Mouse (Mus musculus) embryonic facial prominence, embryonic 13.5 days (tissue): ENCODE results near the gene Lrrc75b. TPM values are rescaled to one million over a fixed set of nuclear protein-coding genes. Genes with fewer than 3 reads are reported as not detected.
"Not testable (repeated sequence)": the region's sequence is repeated elsewhere in the genome, so short reads cannot be mapped to it uniquely, and the experiment has no call there.

Experiments
- ATAC-seq: fragments of 200-750 bp; cut with Nextera tagmentation; 2 replicates; pipeline ENCODE4 v1.8.0; 2017; ENCODE audit warnings: low read depth; ENCODE audit not compliant: insufficient number of reproducible peaks, insufficient read depth, low FRiP score, low TSS enrichment
- H3K27ac ChIP-seq: fragments of 300-500 bp; sonication (generic); 2 replicates; pipeline ENCODE4 v1.5.1; 2015; ENCODE audit warnings: moderate library complexity, mild to moderate bottlenecking, inconsistent platforms
- H3K27me3 ChIP-seq: fragments of 300-500 bp; sonication (generic); 2 replicates; pipeline ENCODE4 v1.6.1; 2015; ENCODE audit warnings: mild to moderate bottlenecking, inconsistent platforms
- H3K36me3 ChIP-seq: fragments of 300-500 bp; sonication (generic); 2 replicates; pipeline ENCODE4 v1.6.1; 2015; ENCODE audit warnings: mild to moderate bottlenecking, inconsistent platforms
- H3K4me1 ChIP-seq: fragments of 300-500 bp; sonication (generic); 2 replicates; pipeline ENCODE4 v1.6.1; 2015; ENCODE audit warnings: inconsistent platforms
- H3K4me2 ChIP-seq: fragments of 300-500 bp; sonication (generic); 2 replicates; pipeline ENCODE4 v1.6.1; 2015; ENCODE audit warnings: moderate library complexity, mild to moderate bottlenecking, inconsistent platforms
- H3K4me3 ChIP-seq: fragments of 300-500 bp; sonication (generic); 2 replicates; pipeline ENCODE4 v1.5.1; 2015; ENCODE audit warnings: mild to moderate bottlenecking, inconsistent platforms
- H3K9ac ChIP-seq: fragments of 300-500 bp; sonication (generic); 2 replicates; pipeline ENCODE4 v1.6.1; 2015; ENCODE audit warnings: mild to moderate bottlenecking, inconsistent platforms
- H3K9me3 ChIP-seq: fragments of 300-500 bp; sonication (generic); 2 replicates; pipeline ENCODE4 v1.6.1; 2016; ENCODE audit warnings: inconsistent platforms
- WGBS: fragments of 180-500 bp; shearing (Covaris S2); methylation state at CpG from one replicate; pipeline ENCODE4 v1.1.7; 2015; ENCODE audit warnings: mixed read lengths; 5-methylcytosine and 5-hydroxymethylcytosine counted together
- polyA plus RNA-seq: library from polyadenylated mRNA; unstranded; fragments of >200 nt; fragmentation: Nextera tagmentation; extraction: Ambion mirVana; gene quantifications from 2 replicates; pipeline ENCODE4 v1.2.1, GENCODE M21; 2015

The Lrrc75b gene
- polyA plus RNA-seq, 1 experiment from 2014 or later = 3.9 TPM

DNA sequence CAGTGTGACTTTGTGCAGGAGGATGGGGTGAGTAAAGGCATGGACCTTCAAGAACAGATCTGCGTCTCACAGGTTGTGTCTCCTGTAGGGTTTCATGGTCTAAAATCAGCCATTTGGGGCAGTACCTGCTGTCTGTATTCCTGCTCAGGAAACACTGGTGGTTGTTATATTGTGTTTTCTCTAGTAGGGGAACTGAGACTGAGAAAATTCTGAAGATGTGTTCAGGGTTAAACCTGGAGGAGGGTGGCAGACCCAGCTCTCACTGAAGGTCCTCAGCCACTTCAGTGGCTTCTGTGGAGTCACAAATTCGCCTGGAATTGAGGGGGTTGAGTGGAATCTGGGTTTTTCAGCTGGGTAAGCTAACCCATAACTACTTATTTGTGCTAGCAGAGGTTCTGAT, 29.8 kb downstream of the Lrrc75b start:
- Histone ChIP-seq H3K36me3 (peaks cover 64% of the 10 kb centered on the region), H3K4me3 (no peak overlapping the region), H3K9me3 (no peaks in the 10 kb centered on the region), H3K4me2 (no peak overlapping the region), H3K4me1 (no peaks in the 10 kb centered on the region), H3K9ac (no peak overlapping the region), H3K27me3 (no peaks in the 10 kb centered on the region), H3K27ac (no peak overlapping the region)
- ATAC-seq = no peak
- WGBS = 80% methylated on average over 2 of the region's 2 CpGs

GRCm38 (mm10) chr10:75525450-75525849, 34.7 kb downstream of the Lrrc75b start:
- 96% methylated on average over 9 of the region's 9 CpGs for WGBS
- H3K9ac ChIP-seq, H3K4me3 ChIP-seq, H3K27ac ChIP-seq, ATAC-seq, H3K4me2 ChIP-seq, H3K27me3 ChIP-seq, H3K9me3 ChIP-seq, H3K4me1 ChIP-seq: not testable (repeated sequence)
- peaks cover 63% of the 10 kb centered on the region for H3K36me3 ChIP-seq

DNA sequence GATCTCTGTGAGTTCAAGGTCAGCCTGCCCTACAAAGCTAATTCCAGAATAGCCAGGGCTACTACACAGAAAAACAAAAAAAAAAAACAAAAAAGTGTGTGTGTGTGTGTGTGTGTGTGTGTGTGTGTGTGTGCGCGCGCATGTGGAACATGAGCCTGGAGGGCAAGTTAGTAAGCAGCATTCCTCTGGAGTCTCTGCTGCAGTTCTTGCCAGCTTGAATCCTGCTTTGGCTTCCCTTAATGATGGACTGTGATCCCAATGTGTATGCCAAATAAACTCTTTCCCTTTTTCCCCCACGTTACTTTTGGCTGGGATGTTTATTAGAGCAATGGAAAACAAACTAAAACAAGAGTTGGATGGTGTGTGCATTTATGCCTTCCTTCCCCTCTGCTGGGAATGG, 38.5 kb downstream of the Lrrc75b start:
- no peak overlapping the region for H3K4me2 ChIP-seq
- H3K9me3 ChIP-seq = no peaks in the 10 kb centered on the region
- no peak overlapping the region for H3K4me3 ChIP-seq
- no peaks in the 10 kb centered on the region for H3K27me3 ChIP-seq
- no peak overlapping the region for H3K27ac ChIP-seq
- peaks cover 65% of the 10 kb centered on the region for H3K36me3 ChIP-seq
- no peak overlapping the region for H3K9ac ChIP-seq
- 89% methylated on average over 4 of the region's 4 CpGs for WGBS
- peaks cover 18% of the 10 kb centered on the region for H3K4me1 ChIP-seq
- no peak for ATAC-seq

DNA sequence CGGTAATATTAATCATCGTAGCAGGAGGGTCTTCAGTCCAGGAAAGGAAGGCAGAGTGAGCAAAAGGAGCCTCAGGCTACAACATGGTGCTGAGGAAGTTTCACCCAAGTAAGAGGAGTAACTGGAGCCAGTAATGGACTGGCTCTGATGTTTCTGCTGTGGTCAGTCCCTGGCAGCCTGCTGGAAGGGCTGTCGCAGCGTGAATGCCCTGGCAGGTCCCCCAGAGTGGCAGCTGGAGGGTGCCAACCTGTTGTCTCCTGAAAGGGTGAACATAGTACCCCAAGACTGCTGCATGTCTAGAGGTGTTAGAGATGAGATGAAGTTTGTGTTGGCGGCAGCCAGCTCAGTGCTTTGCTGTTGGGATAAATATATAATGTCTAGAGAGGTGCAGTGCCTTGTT, 39.5 kb downstream of the Lrrc75b start:
- Histone ChIP-seq H3K4me1 (peaks cover 28% of the 10 kb centered on the region), H3K27ac (no peak overlapping the region), H3K36me3 (peaks cover 56% of the 10 kb centered on the region), H3K27me3 (no peaks in the 10 kb centered on the region), H3K4me3 (no peak overlapping the region), H3K9ac (no peak overlapping the region), H3K4me2 (no peak overlapping the region), H3K9me3 (no peaks in the 10 kb centered on the region)
- ATAC-seq = no peak
- WGBS = 94% methylated on average over 5 of the region's 5 CpGs

GRCm38 (mm10) chr10:75517758-75518143, 42.4 kb downstream of the Lrrc75b start, which contains the start of gene Gucd1:
Gene Gucd1 (minus strand): TSS chr10:75517972.
- Histone ChIP-seq H3K36me3 (peaks cover 33% of the 10 kb centered on the region), H3K27me3 (no peaks in the 10 kb centered on the region), H3K9me3 (no peaks in the 10 kb centered on the region), H3K27ac (peak within 1 kb of the TSS; percentile 99), H3K9ac (peak within 1 kb of the TSS; percentile 97), H3K4me3 (peak within 1 kb of the TSS; percentile 87), H3K4me2 (peak within 1 kb of the TSS; percentile 79), H3K4me1 (peaks cover 30% of the 10 kb centered on the region)
- ATAC-seq = peak; percentile 91
- 0% methylated on average over 20 of the region's 20 CpGs for WGBS

- H3K36me3 ChIP-seq = peaks cover 33% of the 10 kb centered on the region
- under 1% methylated on average over 33 of the region's 52 CpGs for WGBS
- ATAC-seq = peak; percentile 96
Observed at GRCm38 (mm10) chr10:75517073-75517757, 42.9 kb downstream of the Lrrc75b start, which contains the start of gene Snrpd3. Gene Snrpd3 (plus strand): TSS chr10:75517551.

DNA sequence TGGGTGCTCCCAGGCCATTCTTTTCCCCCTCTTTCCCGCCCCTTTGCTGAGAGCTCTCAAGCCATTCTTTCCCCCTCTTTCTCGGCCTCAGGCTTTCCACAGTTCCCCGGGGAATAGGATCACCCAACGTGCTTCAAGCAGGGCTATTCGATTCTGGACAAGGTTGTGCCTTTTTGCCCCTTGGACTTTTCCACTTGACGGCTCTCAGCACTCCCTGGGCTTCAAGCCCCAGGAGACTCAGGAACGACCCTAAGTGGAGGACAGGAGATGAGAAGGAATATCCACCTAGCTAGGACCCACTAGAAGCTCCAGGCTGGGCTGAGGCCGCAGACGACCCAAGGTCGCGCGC, 43.4 kb downstream of the Lrrc75b start:
- H3K9ac ChIP-seq = peak overlapping the region; percentile 97
- no peak for ATAC-seq
- WGBS = under 1% methylated on average over 12 of the region's 12 CpGs

More at GRCm38 (mm10) chr10:75517073-75517757, 42.9 kb downstream of the Lrrc75b start, which contains the start of gene Snrpd3:
- peaks cover 30% of the 10 kb centered on the region for H3K4me1 ChIP-seq
- H3K4me2 ChIP-seq = peak within 1 kb of the TSS; percentile 79
- no peaks in the 10 kb centered on the region for H3K9me3 ChIP-seq
- H3K4me3 ChIP-seq = peak within 1 kb of the TSS; percentile 87
- peak within 1 kb of the TSS; percentile 97 for H3K9ac ChIP-seq
- H3K27ac ChIP-seq = peak within 1 kb of the TSS; percentile 99
- no peaks in the 10 kb centered on the region for H3K27me3 ChIP-seq

DNA sequence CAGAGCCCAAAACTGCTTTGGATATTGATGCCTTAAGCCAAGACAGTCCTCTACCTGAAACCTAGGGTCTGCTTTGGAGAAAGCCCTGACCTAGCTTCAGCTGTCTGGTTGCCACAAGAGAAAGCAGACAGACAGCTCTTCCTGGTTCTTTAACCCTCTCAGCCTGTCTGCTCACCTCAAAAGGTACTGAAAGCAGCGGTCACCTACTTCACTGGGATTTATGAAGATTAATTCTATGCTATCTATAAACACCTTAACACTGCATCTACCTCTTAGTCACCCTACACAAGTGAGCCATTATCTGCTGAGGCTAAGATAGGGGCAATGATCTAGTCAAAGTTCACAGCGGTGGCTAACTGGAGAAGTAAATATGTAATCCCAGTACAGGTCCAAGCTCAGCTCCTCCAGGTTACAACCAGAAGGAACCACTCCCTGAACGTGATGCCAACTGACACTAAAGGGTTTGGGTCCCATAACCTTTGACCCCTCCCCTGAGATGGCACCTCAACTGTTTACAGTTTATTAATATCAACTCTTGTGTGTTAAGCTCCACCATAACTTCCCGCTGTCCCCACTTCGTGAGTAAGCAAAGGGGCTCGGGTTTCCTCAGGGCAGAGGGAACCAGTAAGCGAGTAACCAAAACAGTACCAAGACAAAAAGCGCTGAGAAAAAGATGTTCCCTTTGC, 43.9 kb downstream of the Lrrc75b start:
- H3K4me3 ChIP-seq = peak overlapping the region; percentile 87
- peaks cover 34% of the 10 kb centered on the region for H3K36me3 ChIP-seq
- ATAC-seq = no peak
- peak overlapping the region; percentile 79 for H3K4me2 ChIP-seq
- no peaks in the 10 kb centered on the region for H3K9me3 ChIP-seq
- H3K4me1 ChIP-seq = peaks cover 30% of the 10 kb centered on the region
- 24% methylated on average over 8 of the region's 8 CpGs for WGBS
- H3K27me3 ChIP-seq = no peaks in the 10 kb centered on the region
- peak overlapping the region; percentile 97 for H3K9ac ChIP-seq
- peak overlapping the region; percentile 99; the same call in 1 of the 2 replicates for H3K27ac ChIP-seq

More for the DNA sequence above, 43.4 kb downstream of the Lrrc75b start:
- H3K36me3 ChIP-seq = peaks cover 34% of the 10 kb centered on the region
- peak overlapping the region; percentile 99 for H3K27ac ChIP-seq
- no peaks in the 10 kb centered on the region for H3K27me3 ChIP-seq
- no peaks in the 10 kb centered on the region for H3K9me3 ChIP-seq
- peak overlapping the region; percentile 87 for H3K4me3 ChIP-seq
- H3K4me2 ChIP-seq = peak overlapping the region; percentile 79
- H3K4me1 ChIP-seq = peaks cover 30% of the 10 kb centered on the region

DNA sequence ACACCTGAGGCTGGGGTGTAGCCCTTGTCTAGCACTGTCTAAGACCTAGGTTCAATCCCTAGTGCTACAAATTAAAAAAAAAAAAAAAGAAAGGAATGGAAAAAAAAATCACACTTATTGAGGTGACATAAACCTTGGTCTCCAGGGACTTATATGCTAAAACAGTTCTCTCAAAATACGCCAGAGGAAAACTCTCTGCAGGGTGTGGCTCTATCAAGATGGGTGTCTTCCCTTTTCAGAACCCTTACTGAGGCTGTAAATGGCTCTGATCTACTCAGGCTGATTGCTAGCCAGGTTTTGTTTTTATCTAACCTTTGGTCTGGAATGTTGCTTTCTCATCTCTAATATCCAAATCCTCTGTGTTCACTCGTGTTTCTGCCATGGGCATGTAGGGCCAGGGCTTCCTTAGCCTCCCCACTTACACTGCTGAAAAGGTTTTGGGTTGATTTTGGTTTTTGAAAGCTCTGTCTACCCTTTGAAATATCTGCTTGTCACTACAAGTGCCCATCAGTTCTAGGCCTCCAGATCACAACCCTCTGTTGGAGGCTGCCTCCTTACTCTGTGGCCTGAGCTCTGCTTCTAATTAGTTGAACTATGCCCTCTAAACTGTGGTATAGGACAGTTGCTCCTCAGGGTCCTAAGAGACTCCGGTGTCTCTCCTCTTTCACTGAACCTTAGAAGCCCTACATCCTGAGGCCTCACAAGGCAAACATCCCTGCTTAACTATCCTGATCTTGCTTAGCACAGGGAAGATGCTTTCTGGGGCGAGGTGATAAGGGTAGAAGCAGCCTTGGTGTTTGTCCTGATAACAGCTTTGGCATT, 44.7 kb downstream of the Lrrc75b start:
- no peaks in the 10 kb centered on the region for H3K9me3 ChIP-seq
- WGBS = 43% methylated on average over 4 of the region's 4 CpGs
- peaks cover 27% of the 10 kb centered on the region for H3K4me1 ChIP-seq
- peak overlapping the region; percentile 87; the same call in 1 of the 2 replicates for H3K4me3 ChIP-seq
- H3K36me3 ChIP-seq = peaks cover 34% of the 10 kb centered on the region
- H3K27me3 ChIP-seq = no peaks in the 10 kb centered on the region
- ATAC-seq = no peak
- H3K27ac ChIP-seq = no peak overlapping the region
- peak overlapping the region; percentile 97 for H3K9ac ChIP-seq
- H3K4me2 ChIP-seq = peak overlapping the region; percentile 79

DNA sequence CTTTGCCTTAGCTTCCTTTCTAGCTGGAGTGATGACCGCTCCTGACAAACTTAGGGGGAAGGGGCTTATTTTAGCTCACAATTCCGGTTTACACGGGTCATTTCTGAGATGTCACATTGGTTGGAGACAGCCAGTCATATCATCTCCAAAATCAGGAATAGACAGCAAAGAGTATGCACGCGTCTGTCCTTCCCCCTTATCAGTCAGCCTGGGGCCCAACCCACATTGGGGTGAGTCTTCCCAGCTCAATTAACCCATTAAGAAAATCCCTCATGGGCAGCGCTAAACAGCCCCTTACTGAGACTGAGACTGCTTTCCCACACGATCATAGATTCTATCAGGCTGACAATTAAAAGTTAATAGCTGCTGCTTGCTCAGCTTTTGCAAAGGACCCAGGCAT, 45.8 kb downstream of the Lrrc75b start:
- no peak for ATAC-seq
- H3K27me3 ChIP-seq = no peaks in the 10 kb centered on the region
- no peaks in the 10 kb centered on the region for H3K9me3 ChIP-seq
- H3K36me3 ChIP-seq = peaks cover 34% of the 10 kb centered on the region
- 67% methylated on average over 7 of the region's 7 CpGs for WGBS
- no peak overlapping the region for H3K27ac ChIP-seq
- no peak overlapping the region for H3K9ac ChIP-seq
- no peak overlapping the region for H3K4me2 ChIP-seq
- peaks cover 21% of the 10 kb centered on the region for H3K4me1 ChIP-seq
- H3K4me3 ChIP-seq = no peak overlapping the region

DNA sequence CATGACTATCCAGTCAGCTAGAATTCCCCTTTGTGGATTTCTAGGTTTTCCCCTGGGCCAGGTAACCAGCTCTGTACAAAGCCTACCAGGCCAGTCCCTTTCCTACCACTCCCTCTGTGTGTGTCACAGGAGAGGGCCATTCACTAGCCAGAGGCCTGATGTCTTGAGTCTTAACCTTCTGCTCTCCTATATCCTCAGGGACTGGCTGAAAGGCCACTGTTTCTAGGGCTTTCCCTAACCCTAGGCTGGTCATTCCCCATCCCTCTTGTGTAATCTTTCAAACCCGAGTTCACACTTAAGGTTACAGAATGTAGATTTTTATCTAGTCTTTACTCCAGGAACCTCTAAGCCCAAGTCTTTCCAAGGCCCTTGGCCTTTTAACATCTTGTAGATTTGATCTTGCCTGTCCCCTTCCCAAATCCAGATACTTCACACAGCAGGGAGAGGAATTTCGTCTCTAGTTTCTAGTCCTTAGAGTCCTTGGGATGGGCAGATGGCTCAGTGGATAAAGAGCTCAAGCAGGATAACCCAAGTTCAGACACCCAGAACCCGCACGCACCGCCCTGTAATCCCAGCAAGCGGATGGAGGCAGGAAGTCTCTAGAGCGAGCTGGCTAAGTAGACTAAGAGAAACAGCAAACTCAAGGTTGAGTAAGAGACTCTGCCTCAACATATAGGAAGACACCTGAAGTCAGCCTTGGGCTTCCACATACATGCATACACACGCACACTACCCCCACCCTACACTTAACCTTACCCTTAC, 46.6 kb downstream of the Lrrc75b start:
- no peak for ATAC-seq
- Histone ChIP-seq H3K4me3 (no peak overlapping the region), H3K27ac (no peak overlapping the region), H3K9ac (no peak overlapping the region), H3K4me1 (peaks cover 12% of the 10 kb centered on the region), H3K36me3 (peaks cover 41% of the 10 kb centered on the region), H3K4me2 (no peak overlapping the region), H3K9me3 (no peaks in the 10 kb centered on the region), H3K27me3 (no peaks in the 10 kb centered on the region)
- WGBS = 91% methylated on average over 8 of the region's 8 CpGs
